Mouse (Mus musculus): ENCODE measurements around the gene Irf1.

GRCm38 (mm10) chr11:53770125-53770791 is 444 bp downstream of the Irf1 start:
- TF ChIP-seq POLR2A (IDR thresholded peaks at IDR 0.05; ENCODE audit: borderline replicate concordance, insufficient read depth, low read length) (no peak), CTCF (IDR thresholded peaks at IDR 0.05; ENCODE audit: borderline replicate concordance, insufficient read depth, low read depth, low read length) (no peak)

Measured in cerebellum, adult 2 months (tissue).